Mouse (Mus musculus) spleen, postnatal 4 days (tissue): ENCODE data around the gene Hist1h2ad.
A peak's percentile ranks its signal among the peaks of the same experiment; 100 is the strongest.
"Not testable (repeated sequence)": the region's sequence is repeated elsewhere in the genome, so short reads cannot be mapped to it uniquely, and the experiment has no call there.

Experiments used
- DNase-seq, 2 experiments: peaks; one replicate each; pipeline ENCODE4 v3.0.0; 2022; ENCODE audit warnings: low spot score in 2 of 2

Gene Hist1h2ad

DNA sequence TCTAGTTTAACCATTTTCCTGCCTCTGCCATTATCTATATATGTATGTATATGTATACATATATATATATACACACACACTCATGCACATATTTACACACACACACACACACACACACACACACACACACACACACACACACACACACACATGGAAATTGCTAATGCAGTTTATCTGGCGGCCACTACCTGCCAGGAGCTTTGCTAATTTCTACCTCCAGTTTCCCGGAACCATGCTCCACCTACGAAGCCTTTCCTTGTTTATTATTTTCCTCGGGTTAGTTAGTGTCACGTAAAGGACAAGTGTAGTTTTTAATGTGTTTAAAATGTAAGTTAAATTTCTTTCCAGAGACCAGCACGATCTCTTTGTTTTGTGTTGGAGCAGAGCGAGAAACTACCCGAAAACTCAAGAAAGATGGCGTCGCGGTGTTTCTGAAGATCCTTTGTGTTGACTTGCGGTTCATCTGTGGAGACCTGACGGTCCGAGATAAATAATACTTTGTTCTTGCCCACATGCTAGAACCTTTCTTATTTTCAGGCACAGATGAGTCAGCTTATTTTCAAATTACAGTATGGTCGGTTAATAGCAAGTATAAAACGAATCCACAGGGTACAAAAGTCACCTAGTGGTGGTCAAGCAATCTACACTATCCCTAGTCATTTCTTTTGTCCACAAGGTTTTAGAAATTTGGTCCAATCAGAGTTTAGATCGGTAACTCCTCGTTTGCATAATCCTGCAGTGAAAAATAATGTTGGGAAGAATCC is 11.3 kb upstream of the Hist1h2ad start:
- DNase-seq = peak in 1 of 2 experiments; percentile 62

GRCm38 (mm10) chr13:23564482-23564881 is 9.7 kb upstream of the Hist1h2ad start:
- DNase-seq = no peak

DNA sequence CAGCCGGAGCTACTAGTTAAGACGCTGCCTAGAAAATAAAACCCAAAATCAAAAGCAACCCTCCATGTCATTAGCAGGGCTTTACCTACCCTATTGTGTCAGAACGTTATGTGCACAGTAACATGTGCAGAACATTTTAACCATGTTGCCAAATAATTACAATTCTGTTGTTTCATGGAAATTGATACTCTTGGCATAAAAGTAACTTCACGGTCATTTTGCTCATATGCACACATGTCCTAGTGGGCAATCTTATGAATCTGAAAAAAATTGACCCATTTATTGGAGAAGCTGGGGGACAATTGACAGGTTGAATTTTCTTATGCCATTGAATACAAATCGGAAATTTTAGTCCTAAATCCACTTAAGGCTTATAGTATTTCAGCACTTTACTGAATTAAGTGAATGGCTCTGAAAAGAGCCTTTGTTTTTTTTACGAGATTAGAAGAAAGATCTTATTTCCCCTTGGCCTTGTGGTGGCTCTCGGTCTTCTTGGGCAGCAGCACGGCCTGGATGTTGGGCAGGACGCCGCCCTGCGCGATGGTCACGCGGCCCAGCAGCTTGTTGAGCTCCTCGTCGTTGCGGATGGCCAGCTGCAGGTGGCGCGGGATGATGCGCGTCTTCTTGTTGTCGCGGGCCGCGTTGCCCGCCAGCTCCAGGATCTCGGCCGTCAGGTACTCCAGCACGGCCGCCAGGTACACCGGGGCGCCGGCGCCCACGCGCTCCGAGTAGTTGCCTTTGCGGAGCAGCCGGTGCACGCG is 3.7 kb upstream of the Hist1h2ad start:
- not testable (repeated sequence) for DNase-seq

- peak; percentile 85 to 92 for DNase-seq
Measured at GRCm38 (mm10) chr13:23571022-23571503, 3.1 kb upstream of the Hist1h2ad start, which contains the start of the genes Hist1h2ae and Hist1h2bg. TSS of gene Hist1h2ae (minus strand) at chr13:23571220. TSS of gene Hist1h2bg (plus strand) at chr13:23571396.

DNA sequence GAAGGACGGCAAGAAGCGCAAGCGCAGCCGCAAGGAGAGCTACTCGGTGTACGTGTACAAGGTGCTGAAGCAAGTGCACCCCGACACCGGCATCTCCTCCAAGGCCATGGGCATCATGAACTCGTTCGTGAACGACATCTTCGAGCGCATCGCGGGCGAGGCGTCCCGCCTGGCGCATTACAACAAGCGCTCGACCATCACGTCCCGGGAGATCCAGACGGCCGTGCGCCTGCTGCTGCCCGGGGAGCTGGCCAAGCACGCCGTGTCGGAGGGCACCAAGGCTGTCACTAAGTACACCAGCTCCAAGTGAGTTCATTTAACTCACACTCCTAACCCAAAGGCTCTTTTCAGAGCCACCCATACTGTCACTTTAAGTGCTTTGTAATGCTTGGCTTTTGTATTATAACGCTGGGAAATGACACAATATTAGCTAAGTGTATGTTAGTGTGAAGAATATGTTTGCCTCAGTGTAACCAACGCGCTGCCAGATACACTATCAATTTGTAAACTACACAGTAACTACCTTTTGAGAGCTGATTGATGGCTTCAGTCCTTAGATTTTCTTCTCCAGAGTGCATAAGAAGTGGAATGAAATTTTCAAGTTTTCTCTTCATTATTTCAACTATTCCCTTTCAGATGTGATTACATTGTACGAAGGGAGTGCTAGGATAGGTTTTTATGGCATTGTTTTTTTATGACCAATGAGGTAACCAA is 2.5 kb upstream of the Hist1h2ad start:
- DNase-seq = not testable (repeated sequence)

GRCm38 (mm10) chr13:23572218-23573033 is 1.8 kb upstream of the Hist1h2ad start:
- peak in 1 of 2 experiments; percentile 31 for DNase-seq

DNA sequence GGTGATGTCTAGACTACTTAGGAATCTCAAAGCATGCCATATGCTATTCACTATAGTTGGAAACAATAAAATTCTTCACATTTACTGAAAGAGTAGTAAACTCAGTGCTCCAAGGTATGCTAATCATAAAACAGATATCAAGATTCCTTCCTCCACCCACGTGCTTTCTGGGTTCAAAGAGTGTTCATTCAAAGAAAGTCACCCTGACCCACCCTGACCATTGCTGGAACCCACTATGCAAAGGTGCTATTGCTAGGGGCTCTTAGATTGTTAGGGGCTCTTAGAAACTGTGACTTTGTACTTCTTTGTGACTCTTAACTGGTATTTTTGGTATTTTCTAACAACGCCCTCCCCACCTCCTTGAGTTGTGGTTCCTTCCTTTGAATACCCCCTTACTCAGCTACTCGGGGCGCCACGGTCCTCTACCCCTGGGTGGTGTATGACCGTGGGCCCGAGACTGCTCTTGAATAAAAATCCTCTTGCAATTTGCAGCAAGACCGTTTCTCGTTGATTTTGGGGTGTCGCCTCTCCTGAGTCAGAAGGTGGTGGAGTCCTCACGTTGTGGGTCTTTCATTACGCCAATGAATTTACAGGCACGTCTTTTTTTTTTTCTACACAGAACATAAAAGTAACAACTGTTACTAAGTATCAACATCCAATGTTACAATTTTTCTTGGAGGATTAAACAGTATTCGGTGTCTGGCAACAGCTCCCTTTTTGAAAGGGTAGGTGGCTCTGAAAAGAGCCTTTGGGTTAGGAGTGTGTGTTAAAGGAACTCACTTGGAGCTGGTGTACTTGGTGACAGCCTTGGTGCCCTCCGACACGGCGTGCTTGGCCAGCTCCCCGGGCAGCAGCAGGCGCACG is 915 bp upstream of the Hist1h2ad start:
- DNase-seq = peak in 1 of 2 experiments; percentile 78

GRCm38 (mm10) chr13:23574546-23575170 is 477 bp downstream of the Hist1h2ad start:
- peak in 1 of 2 experiments; percentile 60 for DNase-seq

- DNase-seq = peak; percentile 79 to 82
Measured at GRCm38 (mm10) chr13:23575271-23575851, 1.2 kb downstream of the Hist1h2ad start, which contains the start of gene Hist1h3d. TSS of gene Hist1h3d (plus strand) at chr13:23575763.

GRCm38 (mm10) chr13:23575864-23576313 is 1.7 kb downstream of the Hist1h2ad start:
- DNase-seq = not testable (repeated sequence)

DNA sequence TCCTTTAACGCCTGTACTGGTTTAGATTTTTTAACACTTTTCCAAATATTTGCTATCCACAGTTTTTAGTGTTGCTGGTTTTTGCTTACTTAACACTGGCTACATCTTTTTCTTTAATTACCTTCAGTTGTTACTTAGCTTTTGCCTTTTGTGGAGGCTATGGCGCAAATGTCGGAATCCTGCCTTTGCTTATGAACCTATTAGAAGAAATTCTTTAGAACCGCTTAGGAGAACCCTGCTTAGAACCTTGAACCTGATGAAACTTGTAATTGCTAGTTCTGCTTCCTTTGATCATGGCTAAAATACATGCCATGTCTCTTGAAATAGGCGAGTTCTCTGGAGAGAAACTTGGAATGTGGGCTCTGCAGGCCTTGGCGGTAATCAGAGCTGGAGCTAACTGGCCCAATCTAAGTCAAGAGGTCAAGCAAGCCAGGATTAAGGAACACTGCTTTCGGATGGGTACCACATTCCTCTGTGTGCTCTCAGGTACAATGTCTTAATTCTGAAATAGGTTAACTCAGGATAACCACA is 2.2 kb downstream of the Hist1h2ad start:
- no peak for DNase-seq

DNA sequence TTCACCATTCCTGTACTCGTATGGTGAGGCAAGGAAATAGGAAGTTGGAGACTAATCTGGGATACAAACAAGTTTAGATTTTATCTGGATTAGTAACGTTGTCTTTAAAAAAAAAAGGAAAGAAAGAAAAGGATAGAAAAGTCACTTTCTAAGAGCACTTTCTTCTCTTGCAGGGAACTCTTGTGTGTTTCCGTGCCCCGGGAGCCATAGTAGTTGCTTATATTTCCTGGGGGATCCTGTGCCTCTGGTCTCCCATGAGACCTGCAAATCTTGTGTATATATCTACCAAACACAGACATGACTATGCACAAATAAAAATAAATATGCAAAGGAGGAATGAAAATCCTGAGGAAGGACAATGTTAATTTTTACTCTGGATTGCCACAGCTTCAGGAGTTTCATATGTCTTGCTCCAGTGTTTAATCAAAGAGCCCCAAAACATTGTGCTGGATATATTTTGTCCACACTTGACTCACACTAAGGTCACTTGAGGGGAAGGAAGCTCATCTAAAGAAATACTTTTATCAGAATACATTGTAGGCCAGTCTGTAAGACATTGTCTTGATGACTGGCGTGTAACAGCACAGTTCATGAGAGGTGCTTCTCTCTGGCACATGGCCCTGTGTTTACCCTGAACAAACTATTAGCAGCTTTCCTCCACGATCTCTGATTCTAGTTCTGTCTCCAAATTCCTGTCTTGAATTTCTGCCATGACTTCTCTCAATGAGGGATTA is 2.9 kb downstream of the Hist1h2ad start:
- no peak for DNase-seq

DNA sequence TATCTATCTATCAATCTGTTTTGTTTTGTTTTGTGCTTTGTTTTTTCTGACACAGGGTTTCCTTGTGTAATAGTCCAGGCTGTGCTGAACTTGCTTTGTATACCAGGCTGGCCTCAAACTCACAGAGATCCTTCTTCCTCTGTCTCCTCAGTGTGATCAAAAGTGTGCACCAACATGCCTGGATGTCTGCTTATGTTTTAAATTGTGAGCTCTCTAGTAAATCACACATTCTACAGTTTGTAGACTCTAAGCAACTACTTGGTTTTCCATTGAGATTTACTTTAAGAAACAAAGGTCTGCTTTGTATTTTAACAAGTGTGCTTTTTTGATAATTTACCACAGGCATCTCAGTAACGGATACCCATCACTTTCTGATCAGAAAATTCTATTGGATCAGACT is 3.7 kb downstream of the Hist1h2ad start:
- no peak for DNase-seq

DNA sequence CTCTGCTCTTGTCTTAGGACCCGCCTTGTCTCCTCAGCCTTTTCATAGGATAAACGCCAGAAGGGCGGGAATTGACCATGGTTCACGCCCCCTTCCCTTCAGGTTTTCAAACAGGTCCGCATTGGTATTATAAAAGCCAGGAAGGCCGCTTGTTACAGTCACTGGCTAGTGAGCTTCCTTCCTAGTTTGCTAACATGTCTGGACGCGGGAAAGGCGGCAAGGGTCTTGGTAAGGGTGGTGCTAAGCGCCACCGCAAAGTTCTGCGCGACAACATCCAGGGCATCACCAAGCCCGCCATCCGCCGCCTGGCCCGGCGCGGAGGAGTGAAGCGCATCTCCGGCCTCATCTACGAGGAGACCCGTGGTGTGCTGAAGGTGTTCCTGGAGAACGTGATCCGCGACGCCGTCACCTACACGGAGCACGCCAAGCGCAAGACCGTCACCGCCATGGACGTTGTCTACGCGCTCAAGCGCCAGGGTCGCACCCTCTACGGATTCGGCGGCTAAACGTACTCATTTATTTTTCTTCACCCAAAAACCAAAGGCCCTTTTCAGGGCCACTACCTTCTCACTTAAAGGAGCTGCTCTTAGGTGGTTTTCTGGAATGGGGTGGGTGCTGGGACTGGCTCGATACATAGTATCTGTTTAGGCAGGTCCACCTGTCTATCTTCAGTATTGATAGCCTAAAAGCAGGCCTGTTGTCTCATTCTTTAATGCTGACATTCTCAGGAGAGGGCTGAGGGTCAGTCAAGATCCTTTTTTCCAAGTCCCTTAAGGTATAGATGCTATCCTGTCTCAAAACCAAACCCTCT is 7.4 kb downstream of the Hist1h2ad start, which contains the start of gene Hist1h4d:
Gene Hist1h4d (plus strand): TSS at position 191 of the 811 bp plus-strand sequence.
- peak; percentile 96 to 97 for DNase-seq

- peak in 1 of 2 experiments; percentile 62 for DNase-seq
Measured at GRCm38 (mm10) chr13:23582219-23583056, 8.3 kb downstream of the Hist1h2ad start.
